7 mouse cellular contexts compared by ENCODE assay signal in genomic region chr5:93005229-93005814, GRCm38 (mm10). TPM values are rescaled to one million over a fixed set of nuclear protein-coding genes. Genes with fewer than 3 reads are reported as not detected.
DNase-seq lines count a peak whose midpoint lies in the region; TF ChIP-seq lines count a peak whose summit lies in the region.

No protein-coding gene starts in this region.

- no peaks in the 10 kb centered on the region for H3K27me3 ChIP-seq in heart, adult 2 months (ENCODE audit: control insufficient read depth, insufficient read depth, low read length)

- TF ChIP-seq POLR2A in cortical plate, adult 2 months (IDR thresholded peaks at IDR 0.05; ENCODE audit: extremely low read depth, insufficient read depth, low read length): no peak
- TF ChIP-seq POLR2A in heart, adult 2 months (IDR thresholded peaks at IDR 0.05; ENCODE audit: insufficient read depth, low read depth, low read length): no peak

- H3K4me1 ChIP-seq in cortical plate, adult 2 months (ENCODE audit: control insufficient read depth, insufficient read depth, low read length): peaks cover 7% of the 10 kb centered on the region
- H3K4me1 ChIP-seq in heart, adult 2 months (ENCODE audit: control insufficient read depth, insufficient read depth, low read length): peaks cover 4% of the 10 kb centered on the region; the same call in 1 of the 2 replicates

- no peak for TF ChIP-seq EP300 in heart, adult 2 months (IDR thresholded peaks at IDR 0.05; ENCODE audit: insufficient read depth, low read depth, low read length)

- intact Hi-C loops in heart, adult 2 months (cut with DNase I): no loop called here

- WGBS in heart, adult 2 months: 13% methylated on average over 20 of the region's 20 CpGs

- no peaks in the 10 kb centered on the region for H3K79me2 ChIP-seq in heart, adult 2 months (replicated peaks; ENCODE audit: control insufficient read depth, insufficient read depth, low read length)

- no peaks in the 10 kb centered on the region for H3K36me3 ChIP-seq in heart, adult 2 months (ENCODE audit: control insufficient read depth, insufficient read depth, low read length)

- H3K9ac ChIP-seq in heart, adult 2 months (ENCODE audit: low read depth, low read length): 0 out of 2 replicates have a peak overlapping the region, but pooled peaks have one; percentile 26

- H3K27ac ChIP-seq in cortical plate, adult 2 months (ENCODE audit: insufficient read depth, low read length): peak overlapping the region; percentile 96
- peak overlapping the region; percentile 53 for H3K27ac ChIP-seq in heart, adult 2 months

- DNase-seq in ZHBTc4 (ENCODE audit: low read depth, low spot score): peak; percentile 87
- peak; percentile 51 to 68 for DNase-seq in heart, adult 2 months
- DNase-seq in kidney, adult 18-20 months: peak; percentile 69
- peak; percentile 59 to 63 for DNase-seq in lung, adult 18-20 months
- peak; percentile 37 for DNase-seq in ovary, postnatal 36 days (ENCODE audit: low spot score)
- no peak for DNase-seq in layer of hippocampus, postnatal 36 days

- H3K4me3 ChIP-seq in cortical plate, adult 2 months (ENCODE audit: insufficient read depth, low read length): peak overlapping the region; percentile 19; the same call in 1 of the 2 replicates
- H3K4me3 ChIP-seq in heart, adult 2 months: peak overlapping the region; percentile 43

- no peak for TF ChIP-seq CTCF in cortical plate, adult 2 months (IDR thresholded peaks at IDR 0.05; ENCODE audit: extremely low read depth, insufficient read depth, low read length)
- no peak for TF ChIP-seq CTCF in heart, adult 2 months (IDR thresholded peaks at IDR 0.05)

RNA-seq across cellular contexts. Expression of gene Sowahb, which starts 39.5 kb away (rescaled TPM):
- polyA plus RNA-seq in cortical plate, adult 2 months (2012; rRNA removed): 10.5 and 11.8 TPM in 2 replicates
- under 1 TPM in 1 of 2 experiments, not detected in 1; 0.08 TPM for total RNA-seq in heart, adult 2 months (2021)
- polyA plus RNA-seq in heart, adult 2 months (2012; rRNA removed): 0.04 TPM in 1 of 2 replicates, not detected in the other
- 1 to 10 TPM; 1.7 to 2.0 TPM for total RNA-seq in layer of hippocampus, postnatal 36 days (2021)

Comparison
In these comparisons a context has a peak if more than half of its experiments do, and no peak if none do; other contexts are left out.
1. DNase-seq: peak in ZHBTc4 (single experiment), heart, adult 2 months (2 of 2), kidney, adult 18-20 months (single experiment), lung, adult 18-20 months (2 of 2) and ovary, postnatal 36 days (single experiment); none in layer of hippocampus, postnatal 36 days (0 of 2).